Mouse (Mus musculus): Measurements from ENCODE around the gene Ntf5. TPM values are rescaled to one million over a fixed set of nuclear protein-coding genes. Genes with fewer than 3 reads are reported as not detected.

Ntf5 gene
- polyA plus RNA-seq (2017; shearing (Covaris generic)), result under 1 TPM; 0.71 to 0.96 TPM

GRCm38 (mm10) chr7:45413113-45413863 lies at the start of gene Ntf5:
Gene Ntf5, plus strand, starts transcription at chr7:45413695.

GRCm38 (mm10) chr7:45366652-45367019 lies 46.9 kb upstream of the Ntf5 start, which contains the start of gene Ppfia3:
Gene Ppfia3, minus strand, starts transcription at chr7:45367019.

GRCm38 (mm10) chr7:45370475-45371311 lies 42.8 kb upstream of the Ntf5 start, which contains the start of gene Lin7b:
Gene Lin7b, minus strand, starts transcription at chr7:45370583.

GRCm38 (mm10) chr7:45395578-45396336 lies 17.7 kb upstream of the Ntf5 start, which contains the start of gene Snrnp70:
Gene Snrnp70, minus strand, starts transcription at chr7:45395742.

GRCm38 (mm10) chr7:45405091-45406075 lies 8.1 kb upstream of the Ntf5 start, which contains the start of gene Kcna7:
Gene Kcna7, plus strand, starts transcription at chr7:45405653.

GRCm38 (mm10) chr7:45420615-45420919 lies 7.1 kb downstream of the Ntf5 start, which contains the start of gene Lhb:
Gene Lhb, plus strand, starts transcription at chr7:45420820.

GRCm38 (mm10) chr7:45434203-45435015 lies 20.9 kb downstream of the Ntf5 start, which contains the start of gene Gys1:
Gene Gys1, plus strand, starts transcription at chr7:45434844.

GRCm38 (mm10) chr7:45437521-45438276 lies 24.2 kb downstream of the Ntf5 start, which contains the start of gene Ruvbl2:
Gene Ruvbl2, minus strand, starts transcription at chr7:45438096.

GRCm38 (mm10) chr7:45459564-45460140 lies 46.2 kb downstream of the Ntf5 start, which contains the start of gene Ftl1:
Gene Ftl1, minus strand, starts transcription at chr7:45459884.

GRCm38 (mm10) chr7:45466283-45467089 lies 53.0 kb downstream of the Ntf5 start, which contains the start of gene Bax:
Gene Bax, minus strand, starts transcription at chr7:45466898.

Other genes with a start within 250 kb of the Ntf5 start
- gene Slc17a7, start 249.7 kb upstream of the Ntf5 start, polyA plus RNA-seq (2017; shearing (Covaris generic)), result under 1 TPM in 1 of 2 experiments, not detected in 1; 0.16 TPM
- not detected for gene Gfy, start 234.1 kb upstream of the Ntf5 start, polyA plus RNA-seq (2017; shearing (Covaris generic))
- not detected for gene Pth2, start 232.7 kb upstream of the Ntf5 start, polyA plus RNA-seq (2017; shearing (Covaris generic))
- gene Ccdc155, start 208.8 kb upstream of the Ntf5 start, polyA plus RNA-seq (2017; shearing (Covaris generic)), result under 1 TPM; 0.24 to 0.70 TPM
- 10 to 100 TPM; 23.4 to 31.7 TPM for gene Dkkl1, start 201.5 kb upstream of the Ntf5 start, polyA plus RNA-seq (2017; shearing (Covaris generic))
- gene Tead2, start 197.9 kb upstream of the Ntf5 start, polyA plus RNA-seq (2017; shearing (Covaris generic)), result 1 to 10 TPM; 3.8 to 5.8 TPM
- gene Cd37, start 174.6 kb upstream of the Ntf5 start, polyA plus RNA-seq (2017; shearing (Covaris generic)), result 100 to 1,000 TPM; 565 to 611 TPM
- under 1 TPM in 1 of 2 experiments, not detected in 1; 0.40 TPM for gene Slc6a16, start 172.6 kb upstream of the Ntf5 start, polyA plus RNA-seq (2017; shearing (Covaris generic))
- gene Slc6a21, start 136.2 kb upstream of the Ntf5 start, polyA plus RNA-seq (2017; shearing (Covaris generic)), result under 1 TPM; 0.18 to 0.38 TPM
- gene Trpm4, start 79.9 kb upstream of the Ntf5 start, polyA plus RNA-seq (2017; shearing (Covaris generic)), result 10 to 100 TPM in 1 of 2 experiments, 1 to 10 TPM in 1; 9.5 to 13.8 TPM
- gene Hrc, start 78.4 kb upstream of the Ntf5 start, polyA plus RNA-seq (2017; shearing (Covaris generic)), result not detected
- under 1 TPM; 0.36 to 0.60 TPM for gene Ppfia3, start 46.7 kb upstream of the Ntf5 start, polyA plus RNA-seq (2017; shearing (Covaris generic))
- under 1 TPM in 1 of 2 experiments, not detected in 1; 0.90 TPM for gene Lin7b, start 43.1 kb upstream of the Ntf5 start, polyA plus RNA-seq (2017; shearing (Covaris generic))
- 100 to 1,000 TPM; 192 to 196 TPM for gene Snrnp70, start 18.0 kb upstream of the Ntf5 start, polyA plus RNA-seq (2017; shearing (Covaris generic))
- gene Kcna7, start 8.0 kb upstream of the Ntf5 start, polyA plus RNA-seq (2017; shearing (Covaris generic)), result under 1 TPM in 1 of 2 experiments, not detected in 1; 0.17 TPM
- not detected for gene Lhb, start 7.1 kb downstream of the Ntf5 start, polyA plus RNA-seq (2017; shearing (Covaris generic))
- gene Gys1, start 21.1 kb downstream of the Ntf5 start, polyA plus RNA-seq (2017; shearing (Covaris generic)), result 10 to 100 TPM; 14.1 to 14.9 TPM
- 10 to 100 TPM; 62.1 to 62.7 TPM for gene Ruvbl2, start 24.4 kb downstream of the Ntf5 start, polyA plus RNA-seq (2017; shearing (Covaris generic))
- 1,000 to 10,000 TPM; 1,804 to 2,248 TPM for gene Ftl1, start 46.2 kb downstream of the Ntf5 start, polyA plus RNA-seq (2017; shearing (Covaris generic))
- gene Bax, start 53.2 kb downstream of the Ntf5 start, polyA plus RNA-seq (2017; shearing (Covaris generic)), result 100 to 1,000 TPM; 267 to 295 TPM
- 1 to 10 TPM; 2.5 to 5.9 TPM for gene Tulp2, start 68.2 kb downstream of the Ntf5 start, polyA plus RNA-seq (2017; shearing (Covaris generic))
- not detected for gene Gm45808, start 73.1 kb downstream of the Ntf5 start, polyA plus RNA-seq (2017; shearing (Covaris generic))
- under 1 TPM; 0.60 to 0.68 TPM for gene Dhdh, start 75.1 kb downstream of the Ntf5 start, polyA plus RNA-seq (2017; shearing (Covaris generic))
- gene Nucb1, start 96.7 kb downstream of the Ntf5 start, polyA plus RNA-seq (2017; shearing (Covaris generic)), result 100 to 1,000 TPM; 266 to 278 TPM
- gene Ppp1r15a, start 112.6 kb downstream of the Ntf5 start, polyA plus RNA-seq (2017; shearing (Covaris generic)), result 100 to 1,000 TPM in 1 of 2 experiments, 10 to 100 TPM in 1; 90.4 to 153 TPM
- 1 to 10 TPM; 1.5 to 3.4 TPM for gene Plekha4, start 112.6 kb downstream of the Ntf5 start, polyA plus RNA-seq (2017; shearing (Covaris generic))
- gene Hsd17b14, start 141.2 kb downstream of the Ntf5 start, polyA plus RNA-seq (2017; shearing (Covaris generic)), result 1 to 10 TPM; 1.4 to 1.9 TPM
- gene Bcat2, start 156.5 kb downstream of the Ntf5 start, polyA plus RNA-seq (2017; shearing (Covaris generic)), result 10 to 100 TPM; 59.6 to 75.4 TPM
- under 1 TPM in 1 of 2 experiments, not detected in 1; 0.50 TPM for gene Fgf21, start 201.8 kb downstream of the Ntf5 start, polyA plus RNA-seq (2017; shearing (Covaris generic))
- gene Fut1, start 203.6 kb downstream of the Ntf5 start, polyA plus RNA-seq (2017; shearing (Covaris generic)), result 1 to 10 TPM in 1 of 2 experiments, under 1 TPM in 1; 0.25 to 1.6 TPM
- gene Izumo1, start 208.1 kb downstream of the Ntf5 start, polyA plus RNA-seq (2017; shearing (Covaris generic)), result under 1 TPM; 0.47 to 0.92 TPM
- gene Rasip1, start 213.8 kb downstream of the Ntf5 start, polyA plus RNA-seq (2017; shearing (Covaris generic)), result 1 to 10 TPM in 1 of 2 experiments, under 1 TPM in 1; 0.67 to 3.4 TPM
- 1 to 10 TPM; 1.2 to 1.5 TPM for gene Mamstr, start 226.3 kb downstream of the Ntf5 start, polyA plus RNA-seq (2017; shearing (Covaris generic))

Data from inflammation-experienced regulatory T-cells (primary cell).